ENCODE assay signal across 22 mouse cellular contexts in genomic region chr10:62656711-62657110, GRCm38 (mm10).
"Had no signal": no experiment of that assay in that cellular context is flagged by ENCODE, and none has a peak within 500 bp of the region (broad histone marks: within the 10 kb centered on the region; RNA-seq: fewer than 3 reads in every experiment).

No protein-coding gene starts in this region.

- H3K4me1 ChIP-seq: stomach, embryonic 15.5 days had no signal

- H3K9me3 ChIP-seq: limb, embryonic 10.5 days; limb, embryonic 13.5 days; liver, embryonic 12.5 days; liver, embryonic 15.5 days; lung, embryonic 15.5 days; megakaryocyte, embryonic 14.5 days; midbrain, embryonic 10.5 days; midbrain, embryonic 13.5 days; neural tube, embryonic 13.5 days; stomach, embryonic 15.5 days had no signal

- H3K4me2 ChIP-seq: limb, embryonic 13.5 days; liver, embryonic 12.5 days; liver, embryonic 15.5 days; lung, embryonic 15.5 days; midbrain, embryonic 13.5 days; neural tube, embryonic 13.5 days; stomach, embryonic 15.5 days had no signal

- H3K9ac ChIP-seq: limb, embryonic 13.5 days; liver, embryonic 12.5 days; liver, embryonic 15.5 days; lung, embryonic 15.5 days; midbrain, embryonic 13.5 days; neural tube, embryonic 13.5 days; stomach, embryonic 15.5 days had no signal

- H3K27ac ChIP-seq: limb, embryonic 10.5 days; limb, embryonic 13.5 days; liver, embryonic 12.5 days; liver, embryonic 15.5 days; lung, embryonic 15.5 days; midbrain, embryonic 10.5 days; midbrain, embryonic 13.5 days; neural tube, embryonic 13.5 days; stomach, embryonic 15.5 days had no signal

- H3K27me3 ChIP-seq: limb, embryonic 13.5 days; liver, embryonic 12.5 days; liver, embryonic 15.5 days; lung, embryonic 15.5 days; megakaryocyte, embryonic 14.5 days; midbrain, embryonic 13.5 days; stomach, embryonic 15.5 days had no signal

- DNase-seq: kidney, postnatal 14 days; kidney, postnatal 4 days; liver; lung, adult 18-20 months; lung, postnatal 10 days; lung, postnatal 36 days; retina, postnatal 1 day; right cerebral cortex, postnatal 25 days; spleen, adult 18-20 months; thymus, postnatal 36 days had no signal

- ATAC-seq: liver, embryonic 12.5 days; midbrain, embryonic 13.5 days; midbrain, embryonic 16.5 days had no signal

- H3K4me3 ChIP-seq: limb, embryonic 10.5 days; limb, embryonic 13.5 days; liver, embryonic 12.5 days; liver, embryonic 15.5 days; lung, embryonic 15.5 days; megakaryocyte, embryonic 14.5 days; midbrain, embryonic 10.5 days; midbrain, embryonic 13.5 days; myocyte; neural tube, embryonic 13.5 days; stomach, embryonic 15.5 days had no signal

- H3K36me3 ChIP-seq: limb, embryonic 10.5 days; limb, embryonic 13.5 days; liver, embryonic 12.5 days; liver, embryonic 15.5 days; lung, embryonic 15.5 days; midbrain, embryonic 10.5 days; midbrain, embryonic 13.5 days; neural tube, embryonic 13.5 days; stomach, embryonic 15.5 days had no signal
